Mouse (Mus musculus): Measurements from ENCODE around the gene Coa3. TPM values are rescaled to one million over a fixed set of nuclear protein-coding genes. Genes with fewer than 3 reads are reported as not detected.
A peak's percentile ranks its signal among the peaks of the same experiment; 100 is the strongest.

The Coa3 gene
- total and polyA plus RNA-seq, 3 experiments = 120 to 325 TPM; not detected in 1

DNA sequence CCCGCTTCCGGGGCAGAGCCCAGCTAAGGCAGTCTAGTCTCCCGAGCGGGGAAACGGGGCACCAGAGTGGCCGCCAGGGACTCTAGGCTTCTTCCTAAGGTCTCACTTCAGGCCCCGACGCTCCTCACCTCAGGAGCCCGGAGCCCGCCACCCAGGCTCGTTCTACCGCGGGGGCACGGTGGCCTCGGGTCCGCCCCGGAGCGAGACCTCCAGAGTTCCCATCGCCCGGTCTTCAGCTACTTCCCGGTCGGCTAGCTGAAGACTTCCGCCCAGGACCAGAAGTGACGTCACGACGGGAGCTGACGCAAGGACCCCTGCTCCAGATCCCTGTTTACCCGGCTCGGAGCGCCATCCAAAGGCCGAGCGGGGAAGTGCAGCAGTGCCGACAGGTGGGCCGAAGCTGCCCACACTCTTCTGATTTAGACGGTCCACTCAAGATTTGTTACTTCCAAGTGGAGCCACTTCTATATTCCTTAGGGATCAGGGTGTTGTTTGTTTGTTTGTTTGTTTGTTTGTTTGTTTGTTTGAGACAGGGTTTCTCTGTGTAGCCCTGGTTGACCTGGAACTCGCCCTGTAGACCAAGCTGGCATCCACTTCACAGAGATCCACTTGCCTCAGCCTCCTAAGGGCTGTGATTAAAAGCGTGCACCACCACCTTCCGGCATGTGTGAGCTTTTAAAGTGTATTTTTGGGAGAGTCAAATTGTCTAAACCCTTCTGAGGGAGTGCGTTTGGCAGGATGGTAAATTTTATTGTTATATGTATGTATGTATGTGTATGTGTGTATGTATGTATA lies 23.3 kb upstream of the Coa3 start, which contains the start of gene Becn1 (continued):
- peak; percentile 27; the same call in 1 of the 2 replicates for TF ChIP-seq USF1 (IDR thresholded peaks at IDR 0.05; ENCODE audit: low read depth, low read length)
- TF ChIP-seq ZC3H11A (IDR thresholded peaks at IDR 0.05; ENCODE audit: low read depth, low read length) = peak; percentile 53
- TF ChIP-seq SIN3A (IDR thresholded peaks at IDR 0.05; ENCODE audit: low read length) = peak; percentile 93
- TF ChIP-seq GATA1 (IDR thresholded peaks at IDR 0.05; ENCODE audit: low read depth, low read length) = no peak
- TF ChIP-seq SMC3 (IDR thresholded peaks at IDR 0.05; ENCODE audit: low read depth, low read length) = peak; percentile 70

DNA sequence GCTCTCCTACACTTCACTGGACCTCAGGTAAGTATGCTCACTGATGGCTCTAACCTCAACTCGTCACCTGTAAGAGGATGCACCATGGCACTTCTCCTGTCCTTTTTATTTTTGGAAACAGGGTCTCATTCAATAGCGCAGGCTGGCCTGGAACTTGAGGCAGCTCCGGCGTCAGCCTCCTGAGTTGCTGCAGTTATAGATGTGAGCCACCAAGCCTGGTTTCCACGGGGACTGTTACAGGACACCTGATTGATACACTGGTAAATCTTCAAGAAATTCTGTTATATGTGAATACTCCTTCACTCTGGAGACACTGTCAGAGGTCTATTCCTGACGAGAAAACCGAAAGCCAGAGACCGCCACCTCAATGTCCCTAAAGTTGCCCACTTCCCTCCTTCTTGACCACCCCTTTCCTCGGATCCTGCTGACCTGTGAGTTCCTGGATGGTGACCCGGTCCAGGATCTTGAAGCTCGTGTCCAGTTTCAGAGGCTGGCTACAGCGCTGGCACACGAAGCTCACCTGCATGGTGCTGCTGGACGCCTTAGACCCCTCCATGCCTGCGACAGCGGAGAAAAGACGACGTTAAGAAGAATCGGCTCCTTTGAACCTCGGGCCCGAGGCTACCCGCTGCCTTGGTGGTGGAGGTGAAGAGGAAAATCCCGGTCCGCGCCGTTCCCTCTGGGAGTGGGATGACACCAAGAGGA lies 22.5 kb upstream of the Coa3 start:
- peaks cover 9 to 15% of the 10 kb centered on the region in 2 experiments for H3K36me3 ChIP-seq (ENCODE audit: control insufficient read depth in 1 of 2, insufficient read depth in 2 of 2, low read length in 2 of 2)
- TF ChIP-seq NRF1 (IDR thresholded peaks at IDR 0.05; ENCODE audit: insufficient read depth, low read depth, low read length, poor library complexity, severe bottlenecking) = no peak
- TF ChIP-seq CHD2 (IDR thresholded peaks at IDR 0.05; ENCODE audit: low read length) = no peak
- TF ChIP-seq USF1 (IDR thresholded peaks at IDR 0.05; ENCODE audit: low read depth, low read length) = no peak
- no peak for TF ChIP-seq TBP (IDR thresholded peaks at IDR 0.05; ENCODE audit: low read depth, low read length)
- TF ChIP-seq POLR2AphosphoS2 (IDR thresholded peaks at IDR 0.05; ENCODE audit: low read length) = no peak
- no peak for TF ChIP-seq CHD1 (IDR thresholded peaks at IDR 0.05; ENCODE audit: low read depth, low read length)
- TF ChIP-seq TCF12 (IDR thresholded peaks at IDR 0.05; ENCODE audit: low read depth, low read length) = no peak
- TF ChIP-seq ZC3H11A (IDR thresholded peaks at IDR 0.05; ENCODE audit: low read depth, low read length) = no peak
- H3K9me3 ChIP-seq (replicated peaks; ENCODE audit: insufficient read depth, low read length) = no peaks in the 10 kb centered on the region
- peak overlapping the region; percentile 80 for H3K4me3 ChIP-seq (ENCODE audit: control insufficient read depth in 1 of 2, insufficient read depth in 1 of 2, low read depth in 2 of 2, low read length in 2 of 2)
- H3K27me3 ChIP-seq (ENCODE audit: control insufficient read depth in 1 of 2, insufficient read depth in 2 of 2, low read length in 2 of 2) = no peaks in the 10 kb centered on the region
- peaks cover 5 to 17% of the 10 kb centered on the region in 2 experiments for H3K4me1 ChIP-seq (ENCODE audit: control insufficient read depth in 1 of 2, insufficient read depth in 2 of 2, low read length in 2 of 2)
- H3K27ac ChIP-seq (ENCODE audit: control insufficient read depth, low read depth, low read length) = 0 out of 2 replicates have a peak overlapping the region, but pooled peaks have one; percentile 11
- peak; percentile 54 for DNase-seq (ENCODE audit: low read depth, low spot score)
- H3K9ac ChIP-seq (ENCODE audit: control insufficient read depth, low read depth, low read length, poor library complexity, severe bottlenecking) = peak overlapping the region; percentile 84
- H3K79me2 ChIP-seq (ENCODE audit: control insufficient read depth, insufficient read depth, low read length, poor library complexity) = peaks cover 29% of the 10 kb centered on the region

DNA sequence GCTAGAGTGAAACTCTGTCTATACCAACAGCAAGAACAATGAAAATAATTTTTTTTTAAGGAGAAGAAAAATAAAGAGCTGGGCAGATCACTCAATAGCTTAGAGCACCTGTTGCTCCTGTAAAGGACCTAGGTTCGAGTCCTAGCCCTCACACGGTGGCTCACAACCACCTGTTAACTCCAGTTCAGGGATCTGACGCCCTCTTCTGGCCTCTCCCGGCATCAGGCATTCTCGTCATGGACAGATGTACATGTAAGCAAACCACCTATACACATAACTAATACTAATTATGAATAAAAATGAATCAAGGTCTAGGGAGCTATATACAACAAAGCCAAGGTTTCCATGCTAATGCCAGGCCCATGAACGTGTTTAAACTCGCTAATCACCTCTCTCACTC lies 22.0 kb upstream of the Coa3 start:
- H3K9ac ChIP-seq (ENCODE audit: control insufficient read depth, low read depth, low read length, poor library complexity, severe bottlenecking) = peak overlapping the region; percentile 84
- DNase-seq (ENCODE audit: low read depth, low spot score) = peak; percentile 74
- no peaks in the 10 kb centered on the region for H3K27me3 ChIP-seq (ENCODE audit: control insufficient read depth in 1 of 2, insufficient read depth in 2 of 2, low read length in 2 of 2)
- H3K36me3 ChIP-seq (ENCODE audit: control insufficient read depth in 1 of 2, insufficient read depth in 2 of 2, low read length in 2 of 2) = peaks cover 9 to 15% of the 10 kb centered on the region in 2 experiments
- H3K4me1 ChIP-seq (ENCODE audit: control insufficient read depth in 1 of 2, insufficient read depth in 2 of 2, low read length in 2 of 2) = peaks cover 5 to 17% of the 10 kb centered on the region in 2 experiments
- peaks cover 29% of the 10 kb centered on the region for H3K79me2 ChIP-seq (ENCODE audit: control insufficient read depth, insufficient read depth, low read length, poor library complexity)
- no peaks in the 10 kb centered on the region for H3K9me3 ChIP-seq (replicated peaks; ENCODE audit: insufficient read depth, low read length)
- peak overlapping the region; percentile 80 for H3K4me3 ChIP-seq (ENCODE audit: control insufficient read depth in 1 of 2, insufficient read depth in 1 of 2, low read depth in 2 of 2, low read length in 2 of 2)
- TF ChIP-seq SMC3 (IDR thresholded peaks at IDR 0.05; ENCODE audit: low read depth, low read length) (peak; percentile 58), RAD21 (IDR thresholded peaks at IDR 0.05; ENCODE audit: low read depth, low read length) (peak; percentile 42), CTCF (IDR thresholded peaks at IDR 0.05 in 2 of 3, conservative IDR thresholded peaks at IDR 0.05 in 1 of 3; ENCODE audit: control insufficient read depth in 1 of 3, insufficient read depth in 1 of 3, low read depth in 2 of 3, low read length in 3 of 3, poor library complexity in 1 of 3, severe bottlenecking in 1 of 3) (peak; percentile 58 to 71 (median 70)), ETS1 (IDR thresholded peaks at IDR 0.05; ENCODE audit: low read depth, low read length) (no peak), ELF1 (IDR thresholded peaks at IDR 0.05; ENCODE audit: low read depth, low read length) (no peak)
- no peak overlapping the region for H3K27ac ChIP-seq (ENCODE audit: control insufficient read depth, low read depth, low read length)

Measured in MEL (cell line).